Mouse (Mus musculus) urinary bladder, postnatal 4 days (tissue): ENCODE measurements around the gene Efnb2.

ENCODE experiments used
- DNase-seq, 2 experiments: peaks; one replicate each; pipeline ENCODE4 v3.0.0; 2021 to 2022; ENCODE audit warnings: low spot score in 2 of 2

The Efnb2 gene

DNA sequence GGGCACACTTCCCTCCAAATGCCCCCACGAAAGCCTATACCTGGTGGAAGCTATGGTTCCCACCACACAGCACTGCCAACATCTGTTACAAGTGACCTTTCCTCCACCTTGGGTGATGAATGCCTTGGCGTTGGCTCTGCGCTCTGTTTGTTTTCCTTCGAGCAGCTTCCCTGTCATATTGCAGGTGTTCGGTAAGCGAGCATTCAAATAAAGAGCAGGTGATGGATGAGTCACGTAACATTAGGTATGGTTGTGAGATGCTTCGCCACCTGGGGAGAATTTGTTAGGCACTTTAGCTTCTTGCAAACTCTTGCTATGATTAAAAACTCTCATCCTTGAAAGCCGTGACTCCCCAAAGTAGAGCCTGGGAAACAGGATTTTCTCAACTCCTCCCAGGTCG lies 91.8 kb downstream of the Efnb2 start:
- no peak for DNase-seq

- DNase-seq: no peak
Measured at GRCm38 (mm10) chr8:8568215-8568773, 92.7 kb downstream of the Efnb2 start.
